Mouse (Mus musculus) layer of hippocampus, postnatal 36 days (tissue): ENCODE measurements at regions not wholly inside any gene's neighbourhood (a gene's known extent, or its start where the extent isn't known, plus 50 kb on each side); places are given as distances from the start of the nearest gene placed in this dataset.

ENCODE experiments used
- DNase-seq, 2 experiments: peaks; one replicate each; pipeline ENCODE4 v3.0.0; 2022

DNA sequence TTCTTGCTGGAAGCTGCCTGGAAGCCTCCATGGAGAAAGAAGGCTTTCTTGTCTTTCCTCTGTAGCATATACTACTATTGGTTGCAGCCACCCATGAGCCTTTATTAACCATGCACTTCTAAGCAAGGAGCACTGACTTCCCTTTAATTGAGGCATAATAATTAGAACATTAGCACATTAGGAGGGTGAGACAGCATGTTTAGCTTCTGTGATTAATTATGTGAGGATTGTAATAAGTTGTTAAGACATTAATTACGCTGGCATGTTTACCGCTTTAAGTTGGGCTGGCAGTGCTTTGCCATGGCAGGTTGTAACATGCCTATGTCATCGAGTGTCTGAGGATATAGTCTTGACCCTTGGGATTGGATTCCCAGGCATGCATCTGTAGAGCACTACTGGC lies 391.7 kb downstream of the Brinp2 start:
- DNase-seq, result no peak

DNA sequence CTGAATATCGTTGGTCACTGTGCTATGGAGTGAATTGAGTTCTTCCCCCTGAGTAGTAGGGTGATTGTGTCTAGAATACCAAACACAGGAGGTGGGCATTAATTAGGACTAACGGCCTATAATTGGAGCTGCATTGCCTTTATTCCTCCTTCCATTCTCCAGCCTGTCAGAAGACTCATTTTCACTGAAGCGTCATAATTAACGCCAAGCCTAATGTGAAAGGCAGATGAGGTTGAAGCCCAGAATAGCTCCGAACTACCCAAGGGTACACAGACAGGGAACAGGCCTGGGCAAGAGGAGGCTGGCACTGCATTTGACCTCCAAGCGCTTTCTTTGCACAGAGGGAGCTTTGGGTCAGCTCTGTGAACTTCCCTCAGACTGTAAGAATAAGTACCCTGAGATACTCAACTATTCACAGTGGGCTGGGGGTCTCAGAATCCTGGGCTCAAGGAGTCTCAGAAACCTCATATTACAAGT lies 386.5 kb downstream of the Brinp2 start:
- DNase-seq, result peak in 1 of 2 experiments; percentile 5

DNA sequence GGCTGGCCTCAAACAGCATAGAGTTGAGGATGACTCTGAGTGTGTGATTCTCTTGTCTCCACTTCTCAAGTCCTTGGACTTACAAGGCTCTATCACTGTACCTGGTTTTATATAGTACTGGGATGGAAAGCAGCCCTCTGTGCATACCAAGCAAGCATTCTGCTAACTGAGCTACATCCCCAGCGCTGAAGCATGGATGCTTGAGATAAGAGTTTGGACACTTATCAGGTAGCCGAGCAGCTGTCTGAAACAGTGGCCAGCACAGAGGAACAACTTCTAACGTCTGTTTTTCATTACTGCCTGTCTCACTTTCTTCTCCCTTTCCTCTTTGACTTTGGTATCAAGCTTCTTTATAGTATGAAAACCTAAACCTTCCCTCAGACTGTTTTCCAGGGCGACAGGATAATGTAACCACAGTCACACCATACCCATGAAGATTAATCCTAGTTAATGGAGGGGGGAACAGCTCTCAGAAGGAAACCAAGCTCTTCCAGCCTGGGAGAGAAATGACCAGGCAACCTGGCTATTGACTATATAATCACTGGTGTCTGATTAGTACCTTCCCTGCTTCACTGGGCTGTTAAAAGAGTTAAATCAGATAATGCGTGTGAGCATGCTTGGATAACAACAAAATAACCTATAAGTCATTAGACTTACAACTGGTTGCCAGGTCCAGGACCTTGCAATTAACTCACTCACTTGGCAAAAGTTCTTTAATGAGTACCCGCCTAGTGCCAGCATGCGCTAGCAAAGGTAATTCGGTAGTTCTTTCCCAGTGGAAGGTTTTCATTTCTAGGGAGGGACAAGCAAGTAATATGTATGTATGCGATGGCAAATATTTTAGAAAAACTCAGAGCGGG lies 382.5 kb downstream of the Brinp2 start:
- DNase-seq, result no peak

DNA sequence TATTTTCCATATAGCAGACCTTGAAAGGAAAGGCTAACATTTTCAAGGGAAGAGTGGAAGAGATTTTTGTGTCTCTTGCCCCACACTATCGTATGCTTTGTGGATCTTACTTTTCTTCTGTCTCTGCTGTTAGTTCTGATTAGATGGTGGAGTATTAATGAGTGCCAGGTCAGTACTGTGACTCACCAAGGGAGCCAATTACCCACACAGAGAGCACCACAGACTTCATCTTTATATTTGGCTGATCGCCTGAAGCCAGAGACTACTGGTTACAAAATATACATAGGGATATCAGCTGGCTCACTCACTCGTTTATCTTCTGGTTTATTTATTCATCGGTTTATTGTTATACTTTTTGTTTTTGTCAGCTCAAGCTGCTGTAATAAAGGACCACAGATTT lies 381.5 kb downstream of the Brinp2 start:
- DNase-seq, result no peak

DNA sequence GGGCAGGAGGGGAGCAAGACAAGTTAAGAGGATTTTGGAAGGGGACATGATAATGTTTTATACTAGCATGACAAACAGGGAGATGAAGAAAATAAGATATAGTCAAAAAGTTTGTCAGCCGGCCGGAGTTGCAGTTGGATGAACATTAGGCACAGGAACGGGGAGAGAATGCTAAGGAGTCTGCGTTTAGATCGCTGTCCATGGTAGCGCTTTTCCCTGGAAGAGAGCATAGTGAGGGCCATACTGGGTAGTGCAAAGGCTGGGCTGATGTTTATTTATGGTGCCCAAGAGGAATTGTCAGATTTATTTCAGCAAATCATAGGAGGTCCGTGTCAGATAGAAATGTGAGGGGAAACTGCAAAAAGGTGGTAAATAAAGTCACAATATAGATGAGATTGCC lies 337.0 kb downstream of the Brinp2 start:
- no peak for DNase-seq

DNA sequence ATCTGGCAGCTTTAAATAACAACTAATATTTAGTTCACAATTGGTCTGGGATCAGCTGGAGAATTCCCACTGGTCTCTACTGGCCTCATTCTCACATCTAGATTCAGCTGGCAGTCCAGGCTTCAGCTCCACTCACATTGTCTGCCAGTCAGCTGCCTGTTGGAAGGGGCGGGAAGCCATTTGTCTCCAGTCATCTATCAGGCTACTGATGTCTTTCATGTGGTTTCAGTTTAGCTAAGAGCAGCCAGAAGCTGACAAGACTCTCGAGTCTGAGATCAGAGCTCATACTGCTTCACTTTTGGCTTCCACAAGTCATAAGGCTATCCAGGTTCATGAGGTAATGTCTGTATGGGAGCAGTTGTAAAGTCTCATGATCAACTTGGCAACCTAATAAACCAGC lies 316.4 kb downstream of the Brinp2 start:
- DNase-seq, result no peak

DNA sequence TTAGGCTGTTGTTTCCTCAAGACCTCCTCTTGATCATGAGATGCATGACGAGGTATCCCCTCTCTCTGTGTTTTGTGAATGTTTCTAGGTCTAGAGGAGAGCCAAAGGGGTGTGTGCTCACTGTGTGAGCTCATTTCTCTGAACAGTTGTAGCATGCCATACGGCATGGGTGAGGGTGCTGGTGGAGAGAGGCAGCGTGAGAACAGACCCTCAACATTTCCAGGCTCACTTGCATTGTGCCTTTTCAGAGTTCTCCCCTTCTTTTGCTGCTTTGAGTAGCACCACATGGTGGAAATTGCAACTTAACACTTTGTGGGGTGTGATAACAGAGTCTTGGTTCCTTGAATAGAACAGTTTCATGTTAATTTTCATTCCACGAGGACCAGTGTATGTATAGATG lies 315.8 kb downstream of the Brinp2 start:
- peak in 1 of 2 experiments; percentile 13 for DNase-seq

DNA sequence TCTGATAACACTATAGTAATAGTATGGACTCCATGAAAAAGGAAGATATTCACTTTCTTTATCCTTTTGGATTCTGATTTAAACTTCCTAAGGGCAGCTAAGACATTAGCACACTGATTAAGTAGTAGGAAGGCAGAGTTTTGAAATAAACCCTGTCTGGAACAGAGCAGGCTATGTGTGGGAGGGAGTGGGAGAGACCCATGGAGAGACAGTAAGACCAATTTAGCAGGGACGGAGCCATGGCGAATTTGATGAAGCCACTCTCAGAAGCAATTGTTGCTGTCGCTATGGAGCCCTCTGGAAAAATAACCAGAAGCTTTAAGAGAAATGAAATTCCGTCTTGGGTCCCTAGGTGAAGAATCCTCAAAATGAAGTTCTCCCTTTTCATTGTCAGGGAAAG lies 303.5 kb downstream of the Brinp2 start:
- no peak for DNase-seq

DNA sequence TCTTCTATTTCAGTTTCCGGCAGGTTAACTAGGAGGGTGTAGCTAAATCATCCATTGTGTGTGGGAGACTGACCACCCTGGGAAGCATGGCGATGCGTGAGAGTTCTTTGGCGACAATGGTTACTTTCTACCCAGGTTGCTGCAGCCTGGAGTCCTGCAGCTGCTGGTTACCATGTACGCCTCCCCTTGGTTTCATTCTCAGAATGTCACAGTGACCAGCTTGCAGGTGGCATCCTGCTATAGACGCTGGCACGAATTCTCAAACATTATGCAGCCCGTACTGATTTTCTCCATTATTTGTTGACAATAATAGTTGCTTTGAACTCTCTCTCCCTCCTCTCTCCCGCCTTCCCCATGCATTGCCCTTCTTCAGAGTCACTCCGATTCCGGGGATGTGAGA lies 301.2 kb downstream of the Brinp2 start:
- DNase-seq, result no peak

DNA sequence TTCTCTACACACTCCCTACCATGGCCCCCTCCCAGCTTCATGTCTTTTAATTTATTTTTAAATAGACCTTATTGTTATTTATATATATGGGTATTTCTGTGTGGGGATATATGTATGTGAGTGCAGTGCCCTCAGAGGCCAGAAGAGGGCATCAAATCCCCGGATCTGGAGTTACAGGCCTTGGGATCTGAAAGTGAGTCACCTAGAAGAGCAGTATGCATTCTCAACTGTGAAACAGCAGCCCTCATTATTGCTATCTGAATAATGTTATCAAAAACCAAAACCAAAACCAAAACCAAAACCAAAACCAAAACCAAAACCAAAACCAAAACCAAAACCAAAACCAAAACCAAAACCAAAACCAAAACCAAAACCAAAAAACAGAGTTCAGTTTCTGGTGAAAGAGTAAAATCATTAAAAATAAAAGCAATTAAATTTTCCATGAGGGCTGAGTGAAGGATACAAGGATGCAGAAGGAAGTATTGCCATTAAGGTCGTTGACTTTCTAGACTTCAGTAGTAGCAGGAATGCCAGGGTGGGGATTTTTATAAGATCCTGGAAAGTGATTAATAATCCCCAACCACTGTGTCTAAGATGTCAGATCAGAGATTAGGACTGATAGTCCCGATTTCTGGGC lies 299.0 kb downstream of the Brinp2 start:
- DNase-seq, result no peak

DNA sequence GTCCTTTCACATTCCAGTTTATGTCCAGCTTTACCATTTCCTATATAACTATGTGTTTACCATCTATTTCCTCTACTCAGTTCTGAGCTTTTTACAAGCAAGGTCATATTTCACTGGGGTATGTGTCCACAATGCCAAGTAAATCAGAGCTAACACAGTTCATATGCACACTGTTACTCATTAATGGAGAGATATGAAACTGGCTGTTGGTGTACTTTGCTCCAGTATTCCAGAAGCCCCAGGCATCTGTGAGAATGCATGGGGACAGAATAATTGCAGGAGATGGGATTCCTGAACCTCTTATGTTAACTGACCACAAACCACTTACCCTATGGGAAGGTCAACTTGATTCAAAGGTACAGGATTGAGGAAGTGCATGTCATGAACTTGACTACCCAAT lies 298.3 kb downstream of the Brinp2 start:
- DNase-seq, result no peak

DNA sequence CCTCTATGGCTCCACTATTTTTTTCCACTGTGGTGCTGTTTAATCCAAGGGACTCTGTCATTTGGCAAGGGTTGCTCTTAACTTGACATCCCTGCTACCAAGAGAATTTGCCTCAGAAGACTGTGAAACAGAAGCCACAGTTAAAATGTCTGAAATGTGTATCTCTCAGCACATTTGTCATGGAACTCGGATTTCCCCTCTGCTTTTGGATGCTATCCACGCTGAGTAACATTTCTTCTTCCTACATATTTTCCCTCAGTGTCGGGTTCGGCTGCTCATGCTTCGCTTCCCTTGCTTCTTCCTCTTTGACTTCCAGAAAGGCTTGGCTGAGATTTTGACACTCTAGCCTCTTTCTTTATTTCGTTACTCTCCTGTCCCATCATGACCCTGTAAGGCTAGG lies 294.1 kb downstream of the Brinp2 start:
- DNase-seq, result no peak

DNA sequence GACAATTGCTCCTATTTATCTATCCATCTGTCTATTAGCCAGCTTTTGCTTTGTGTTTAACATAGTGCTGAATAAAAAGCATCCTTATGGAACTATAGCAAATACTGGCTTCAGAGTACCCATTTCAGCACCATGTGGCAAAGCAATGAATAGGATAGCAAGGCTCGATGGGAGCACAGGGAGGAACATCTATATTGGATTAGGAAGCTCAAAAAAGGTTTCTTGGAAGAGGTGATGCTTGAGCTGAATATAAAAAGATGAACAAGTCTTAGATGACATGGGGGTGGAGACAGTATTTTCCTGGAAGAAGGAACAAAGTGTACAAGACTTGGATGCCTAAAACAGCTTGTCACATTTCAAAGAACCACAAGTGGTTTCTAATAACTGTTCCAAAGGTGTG lies 273.9 kb downstream of the Brinp2 start:
- no peak for DNase-seq

DNA sequence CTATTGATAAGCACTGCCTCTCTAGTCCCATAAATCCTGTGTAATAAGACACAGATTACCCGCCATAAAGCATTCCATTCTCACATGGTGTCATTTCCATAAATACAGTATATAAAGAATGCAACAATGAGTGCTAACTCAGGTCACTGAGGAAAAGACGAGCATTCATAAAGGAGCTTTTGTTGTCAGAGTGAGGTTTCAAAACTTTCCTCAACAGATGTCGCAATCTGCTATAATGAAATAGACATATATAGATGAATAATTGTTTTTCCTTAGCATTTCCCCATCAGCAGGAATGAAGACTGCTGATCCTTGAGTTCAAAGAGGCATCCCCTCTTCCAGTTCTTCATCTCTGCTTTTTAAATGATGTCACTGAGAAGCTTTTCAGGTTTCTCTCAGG lies 270.3 kb downstream of the Brinp2 start:
- DNase-seq, result no peak

DNA sequence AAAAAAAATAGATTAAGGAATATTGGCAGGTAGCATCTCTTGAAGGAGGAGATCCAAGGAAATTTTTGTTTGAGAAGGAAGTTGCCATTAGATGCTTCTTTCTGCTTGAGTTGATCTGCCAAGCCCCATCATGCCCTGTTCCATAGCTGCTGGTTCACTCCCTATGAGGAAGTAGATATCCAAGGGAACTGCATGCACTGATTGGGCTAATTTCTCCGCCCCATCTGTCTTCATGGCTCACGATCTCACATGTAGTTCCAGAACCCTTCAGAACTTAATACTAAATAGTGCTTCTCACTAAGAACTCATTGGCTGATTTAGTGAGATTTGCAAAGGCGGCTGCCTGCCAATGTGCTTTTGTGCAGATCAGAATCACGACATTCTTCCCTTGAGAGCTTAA lies 258.6 kb downstream of the Brinp2 start:
- DNase-seq, result peak; percentile 1 to 3

DNA sequence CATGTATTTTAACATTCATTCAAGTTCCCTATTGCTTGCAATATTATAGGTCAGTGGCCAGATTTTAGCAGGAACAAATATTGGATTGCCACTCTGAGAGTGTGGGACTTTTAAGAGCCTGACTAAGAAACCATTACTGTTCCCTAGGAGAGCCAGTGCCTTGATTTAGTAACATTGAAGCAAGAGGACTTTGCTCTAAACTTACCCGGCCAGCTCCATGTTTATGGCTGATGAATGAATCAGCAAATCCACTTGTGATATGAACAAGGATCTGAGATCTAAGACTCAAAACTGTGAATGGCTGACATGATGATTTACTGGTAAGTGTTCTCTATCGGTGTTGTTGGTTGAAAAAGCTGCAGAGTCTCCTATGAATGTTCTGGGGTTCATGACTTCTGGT lies 236.4 kb downstream of the Brinp2 start:
- no peak for DNase-seq

DNA sequence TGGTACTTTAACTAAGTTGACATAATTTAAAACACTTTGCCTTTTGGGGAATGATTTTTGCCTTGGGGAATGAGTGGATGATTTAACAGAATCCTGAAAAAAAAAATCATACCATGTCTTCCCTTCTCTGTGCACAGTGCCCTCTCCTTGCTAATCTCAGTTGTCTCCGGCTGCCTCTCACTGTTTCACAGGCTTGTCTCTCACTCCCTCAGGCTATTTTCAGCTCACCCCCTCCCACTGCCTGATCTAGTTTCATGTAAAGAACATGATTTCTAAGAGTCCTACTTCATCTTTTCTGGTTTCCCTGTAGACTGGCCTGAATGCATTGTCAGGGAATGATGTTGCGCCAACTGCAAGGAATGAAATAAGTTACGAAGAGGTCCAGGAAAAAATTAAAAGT lies 231.2 kb downstream of the Brinp2 start:
- no peak for DNase-seq

DNA sequence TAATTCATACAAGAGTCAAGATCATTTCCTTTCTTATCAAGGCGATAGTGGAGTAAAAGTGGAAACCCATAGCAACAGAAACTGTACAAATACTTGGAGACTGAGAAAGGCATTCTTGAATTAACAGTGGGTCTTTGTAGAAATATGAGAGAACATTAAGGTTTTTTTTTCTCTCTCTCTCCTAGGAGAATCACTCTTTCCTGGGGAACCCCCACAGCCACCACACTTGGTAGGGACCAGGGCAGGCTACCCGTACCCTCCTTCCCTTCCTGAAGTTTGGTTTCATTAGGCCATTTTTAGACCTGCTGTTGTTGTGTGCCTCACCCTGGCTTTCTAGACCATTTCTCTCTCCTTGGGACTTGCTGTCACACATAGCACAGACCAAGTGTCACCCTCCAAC lies 229.9 kb downstream of the Brinp2 start:
- DNase-seq, result no peak

DNA sequence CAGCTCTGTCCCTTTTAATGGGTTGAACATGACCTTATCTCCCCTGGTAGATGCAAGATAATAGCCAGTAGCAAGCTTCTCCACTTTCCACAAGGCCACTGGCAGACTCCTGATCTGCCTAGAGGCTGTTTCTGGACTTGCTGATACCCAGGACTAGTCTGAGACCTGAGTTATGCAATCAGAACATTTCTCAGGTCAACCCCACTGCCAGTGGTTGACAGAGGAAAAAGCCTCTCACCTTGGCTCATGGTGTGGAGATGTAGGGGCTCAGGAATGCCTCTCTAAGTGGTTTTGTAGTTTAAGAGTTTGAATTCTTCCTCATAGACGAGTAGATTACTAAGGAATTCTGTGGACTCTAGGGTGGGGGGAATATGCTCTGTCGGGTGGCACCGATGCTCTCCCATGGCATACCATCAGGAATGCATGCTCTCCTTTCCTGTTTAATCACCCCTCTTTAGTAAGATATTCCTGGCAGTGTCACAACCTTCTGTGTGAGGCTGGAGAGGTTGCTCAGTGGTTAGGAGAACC lies 226.8 kb downstream of the Brinp2 start:
- DNase-seq, result no peak

DNA sequence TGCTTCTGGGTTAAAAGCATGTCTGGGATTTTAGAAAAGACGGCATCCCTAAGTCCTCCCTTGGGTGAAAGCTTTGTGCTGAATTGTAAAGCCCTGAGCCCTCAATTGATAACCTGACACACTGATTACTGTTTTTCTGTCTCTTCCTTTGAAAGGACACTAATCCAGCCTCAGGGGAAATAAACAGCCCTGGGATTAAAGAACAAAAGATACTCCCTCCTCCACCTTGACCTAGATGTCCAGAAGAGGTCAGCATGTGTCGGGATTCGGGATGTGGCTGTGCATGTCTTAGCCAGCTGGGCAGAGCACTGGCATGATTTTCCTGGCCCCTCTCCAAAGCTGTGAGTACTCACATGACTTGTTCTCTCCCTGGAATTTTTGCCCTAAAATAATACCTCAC lies 208.6 kb downstream of the Brinp2 start:
- no peak for DNase-seq

DNA sequence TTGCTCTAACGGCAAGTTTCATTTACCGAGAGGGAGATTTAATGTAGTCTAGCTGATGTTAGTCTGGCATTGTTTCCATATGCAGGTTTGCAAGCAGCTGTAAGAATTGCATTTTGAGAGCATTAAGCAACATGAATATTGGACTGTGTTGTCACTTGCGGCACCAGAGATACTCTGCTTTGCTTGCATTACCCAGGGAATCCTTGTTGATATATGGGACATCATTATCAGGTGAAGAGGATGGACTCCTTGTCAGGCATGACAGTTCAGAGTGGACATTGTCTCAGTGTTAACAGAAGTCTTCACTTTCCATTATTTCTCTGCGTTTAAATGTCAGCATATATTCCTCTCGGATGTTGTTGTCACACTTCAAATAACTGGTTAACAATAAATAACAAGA lies 208.1 kb downstream of the Brinp2 start:
- no peak for DNase-seq

DNA sequence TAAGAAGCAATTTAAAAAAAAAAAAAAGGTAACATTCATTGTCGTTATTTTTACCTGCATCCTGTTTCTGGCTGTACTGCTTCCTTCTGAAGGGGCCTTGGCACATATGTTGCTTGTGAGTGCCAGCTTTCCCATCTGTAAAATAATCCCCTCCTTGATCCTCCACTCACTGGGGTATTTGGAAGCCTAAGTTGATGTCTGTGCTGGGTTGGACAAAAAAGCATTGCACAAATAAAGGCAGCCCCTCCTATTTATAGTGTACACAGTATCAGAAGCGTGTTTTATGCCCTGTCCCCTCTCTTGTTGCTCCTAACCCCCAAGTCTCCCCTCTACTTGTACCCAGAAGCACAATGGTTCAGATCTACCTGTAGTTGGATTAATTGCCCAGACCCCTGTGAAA lies 195.0 kb downstream of the Brinp2 start:
- DNase-seq, result no peak

DNA sequence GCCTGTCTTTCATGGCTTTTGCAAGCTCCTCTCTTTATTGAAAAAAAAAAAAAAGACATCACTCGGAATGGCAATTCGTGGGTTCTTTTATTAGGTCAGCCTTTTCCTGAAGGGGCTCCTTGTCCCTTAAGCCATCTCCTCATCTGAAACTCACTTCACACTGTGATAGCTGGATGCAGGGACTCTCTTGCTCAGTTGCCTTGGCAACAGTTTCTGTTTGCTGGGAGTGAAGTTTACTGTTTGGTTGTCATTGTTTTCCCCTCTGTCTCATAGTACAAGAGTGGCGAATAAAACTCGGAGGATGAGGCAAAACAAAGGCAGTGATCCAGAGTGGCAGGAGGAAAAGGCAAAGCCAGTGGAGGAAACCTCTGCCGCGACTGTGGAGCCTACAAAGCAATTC lies 194.6 kb downstream of the Brinp2 start:
- DNase-seq, result no peak

DNA sequence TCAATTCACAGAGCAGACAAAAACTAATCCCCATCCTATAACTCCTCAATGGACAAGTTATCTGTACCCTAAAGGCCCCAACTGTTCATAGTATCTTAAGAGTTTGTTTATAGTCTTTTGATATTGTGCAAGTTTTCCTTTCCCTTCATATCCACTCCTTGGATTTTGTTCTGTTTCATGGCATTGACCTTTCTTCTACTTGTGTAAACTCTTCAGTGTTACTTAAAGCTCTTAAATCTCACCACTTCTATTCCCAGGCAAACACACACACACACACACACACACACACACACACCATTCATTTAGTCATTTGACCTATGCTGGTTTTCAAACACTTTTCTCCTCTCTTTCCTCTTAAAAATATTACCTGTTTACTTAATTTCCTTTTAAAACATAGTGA lies 192.7 kb downstream of the Brinp2 start:
- no peak for DNase-seq
